Mouse (Mus musculus): ENCODE results near the gene Bcl11a. TPM values are rescaled to one million over a fixed set of nuclear protein-coding genes. Genes with fewer than 3 reads are reported as not detected.

Gene Bcl11a
- polyA plus RNA-seq, 1 experiment from 2014 or later: 0.95 TPM

GRCm38 (mm10) chr11:24129358-24130185 lies 51.7 kb downstream of the Bcl11a start:
- 90% methylated on average over 5 of the region's 5 CpGs for whole genome bisulfite sequencing
- no peak overlapping the region for H3K4me2 ChIP-seq (ENCODE audit: low read length)
- H3K4me1 ChIP-seq (replicated peaks; ENCODE audit: insufficient read depth, low read length): no peaks in the 10 kb centered on the region
- no peak overlapping the region for H3K27ac ChIP-seq
- no peak overlapping the region for H3K9ac ChIP-seq (ENCODE audit: low read depth, low read length)
- no peak for TF ChIP-seq CTCF (IDR thresholded peaks at IDR 0.05; ENCODE audit: low read depth)
- H3K9me3 ChIP-seq (replicated peaks; ENCODE audit: low read length): no peaks in the 10 kb centered on the region
- DNase-seq (ENCODE audit: low spot score): no peak
- no peak for ATAC-seq (replicated peaks; ENCODE audit: low FRiP score, low read depth)
- no peak overlapping the region for H3K4me3 ChIP-seq (replicated peaks; ENCODE audit: low read depth, low read length)
- H3K27me3 ChIP-seq (ENCODE audit: insufficient read depth, low read length): no peaks in the 10 kb centered on the region
- no peaks in the 10 kb centered on the region for H3K36me3 ChIP-seq (ENCODE audit: insufficient read depth, low read length)

- Histone ChIP-seq H3K27me3 (ENCODE audit: insufficient read depth, low read length) (no peaks in the 10 kb centered on the region), H3K4me1 (replicated peaks; ENCODE audit: insufficient read depth, low read length) (no peaks in the 10 kb centered on the region), H3K36me3 (ENCODE audit: insufficient read depth, low read length) (no peaks in the 10 kb centered on the region), H3K4me3 (replicated peaks; ENCODE audit: low read depth, low read length) (no peak overlapping the region), H3K9ac (ENCODE audit: low read depth, low read length) (no peak overlapping the region), H3K4me2 (ENCODE audit: low read length) (no peak overlapping the region), H3K27ac (no peak overlapping the region), H3K9me3 (replicated peaks; ENCODE audit: low read length) (no peaks in the 10 kb centered on the region)
- WGBS: 77% methylated on average over 7 of the region's 7 CpGs
- no peak for DNase-seq (ENCODE audit: low spot score)
- no peak for TF ChIP-seq CTCF (IDR thresholded peaks at IDR 0.05; ENCODE audit: low read depth)
- ATAC-seq (replicated peaks; ENCODE audit: low FRiP score, low read depth): no peak
These were observed 52.4 kb downstream of the Bcl11a start for GRCm38 (mm10) chr11:24130186-24130760.

- Histone ChIP-seq H3K36me3 (ENCODE audit: insufficient read depth, low read length) (no peaks in the 10 kb centered on the region), H3K4me1 (replicated peaks; ENCODE audit: insufficient read depth, low read length) (no peaks in the 10 kb centered on the region), H3K27ac (no peak overlapping the region), H3K27me3 (ENCODE audit: insufficient read depth, low read length) (no peaks in the 10 kb centered on the region), H3K4me3 (replicated peaks; ENCODE audit: low read depth, low read length) (no peak overlapping the region), H3K9me3 (replicated peaks; ENCODE audit: low read length) (no peaks in the 10 kb centered on the region), H3K9ac (ENCODE audit: low read depth, low read length) (no peak overlapping the region), H3K4me2 (ENCODE audit: low read length) (no peak overlapping the region)
- WGBS: 77% methylated on average over 2 of the region's 2 CpGs
- ATAC-seq (replicated peaks; ENCODE audit: low FRiP score, low read depth) (no peak), DNase-seq (ENCODE audit: low spot score) (no peak)
- TF ChIP-seq CTCF (IDR thresholded peaks at IDR 0.05; ENCODE audit: low read depth): no peak
These were observed 54.0 kb downstream of the Bcl11a start for GRCm38 (mm10) chr11:24131818-24132217.

GRCm38 (mm10) chr11:24132358-24132757 lies 54.5 kb downstream of the Bcl11a start:
- Histone ChIP-seq H3K9ac (ENCODE audit: low read depth, low read length) (no peak overlapping the region), H3K27ac (no peak overlapping the region), H3K4me3 (replicated peaks; ENCODE audit: low read depth, low read length) (no peak overlapping the region), H3K27me3 (ENCODE audit: insufficient read depth, low read length) (no peaks in the 10 kb centered on the region), H3K4me1 (replicated peaks; ENCODE audit: insufficient read depth, low read length) (no peaks in the 10 kb centered on the region), H3K36me3 (ENCODE audit: insufficient read depth, low read length) (no peaks in the 10 kb centered on the region), H3K9me3 (replicated peaks; ENCODE audit: low read length) (no peaks in the 10 kb centered on the region), H3K4me2 (ENCODE audit: low read length) (no peak overlapping the region)
- ATAC-seq (replicated peaks; ENCODE audit: low FRiP score, low read depth) (no peak), DNase-seq (ENCODE audit: low spot score) (no peak)
- 87% methylated on average over 6 of the region's 6 CpGs for WGBS
- no peak for TF ChIP-seq CTCF (IDR thresholded peaks at IDR 0.05; ENCODE audit: low read depth)

- Histone ChIP-seq H3K9me3 (replicated peaks; ENCODE audit: low read length) (no peaks in the 10 kb centered on the region), H3K4me2 (ENCODE audit: low read length) (no peak overlapping the region), H3K4me1 (replicated peaks; ENCODE audit: insufficient read depth, low read length) (no peaks in the 10 kb centered on the region), H3K27ac (no peak overlapping the region), H3K36me3 (ENCODE audit: insufficient read depth, low read length) (no peaks in the 10 kb centered on the region), H3K4me3 (replicated peaks; ENCODE audit: low read depth, low read length) (no peak overlapping the region), H3K9ac (ENCODE audit: low read depth, low read length) (no peak overlapping the region), H3K27me3 (ENCODE audit: insufficient read depth, low read length) (no peaks in the 10 kb centered on the region)
- 84% methylated on average over 2 of the region's 2 CpGs for WGBS
- no peak for TF ChIP-seq CTCF (IDR thresholded peaks at IDR 0.05; ENCODE audit: low read depth)
- ATAC-seq (replicated peaks; ENCODE audit: low FRiP score, low read depth) (no peak), DNase-seq (ENCODE audit: low spot score) (no peak)
These were observed 55.0 kb downstream of the Bcl11a start for GRCm38 (mm10) chr11:24132853-24133252.

- H3K4me3 ChIP-seq (replicated peaks; ENCODE audit: low read depth, low read length): no peak overlapping the region
- H3K4me1 ChIP-seq (replicated peaks; ENCODE audit: insufficient read depth, low read length): no peaks in the 10 kb centered on the region
- no peak overlapping the region for H3K27ac ChIP-seq
- DNase-seq (ENCODE audit: low spot score): no peak
- 70% methylated on average over 3 of the region's 3 CpGs for WGBS
- no peak for ATAC-seq (replicated peaks; ENCODE audit: low FRiP score, low read depth)
- no peaks in the 10 kb centered on the region for H3K27me3 ChIP-seq (ENCODE audit: insufficient read depth, low read length)
- H3K4me2 ChIP-seq (ENCODE audit: low read length): no peak overlapping the region
- no peak overlapping the region for H3K9ac ChIP-seq (ENCODE audit: low read depth, low read length)
- H3K36me3 ChIP-seq (ENCODE audit: insufficient read depth, low read length): no peaks in the 10 kb centered on the region
- H3K9me3 ChIP-seq (replicated peaks; ENCODE audit: low read length): no peaks in the 10 kb centered on the region
- no peak for TF ChIP-seq CTCF (IDR thresholded peaks at IDR 0.05; ENCODE audit: low read depth)
These were observed 55.6 kb downstream of the Bcl11a start for GRCm38 (mm10) chr11:24133484-24133883.

Measured in kidney, postnatal 0 days (tissue).